Mouse (Mus musculus) left cerebral cortex, adult 2 months (tissue): ENCODE results near the gene Chd8. TPM values are rescaled to one million over a fixed set of nuclear protein-coding genes. Genes with fewer than 3 reads are reported as not detected.

Experiments used
- DNase-seq, 2 experiments: peaks; one replicate each; pipeline ENCODE4 v3.0.0; 2021 to 2022; ENCODE audit warnings: low spot score in 2 of 2, mixed read lengths in 1 of 2; ENCODE audit errors: extremely low spot score in 1 of 2
- H3K27ac ChIP-seq: fragments of 200-600 bp; 2 replicates; pipeline ENCODE4 v1.8.1; 2022
- H3K4me3 ChIP-seq: fragments of 200-600 bp; 2 replicates; pipeline ENCODE4 v1.8.1; 2022
- CTCF ChIP-seq: fragments of 200-600 bp; IDR thresholded peaks from 2 replicates; pipeline ENCODE4 v1.8.1; 2022; ENCODE audit warnings: antibody characterized with exemption, mild to moderate bottlenecking, moderate library complexity
- intact Hi-C: fragments of 180-260 bp; cut with DNase I; formaldehyde crosslinking; loops from one replicate; pipeline ENCODE4 v1.15.1; 2025
- total RNA-seq, 2 experiments: library from RNA; stranded (reverse); gene quantifications; 2 replicates each; pipeline ENCODE4 v1.2.3; 2021

Chd8 gene
- total RNA-seq, 2 experiments from 2014 or later: 115 to 122 TPM

- peak; percentile 78 to 83 for DNase-seq
- Histone ChIP-seq H3K27ac (peak within 1 kb of the TSS; percentile 91), H3K4me3 (peak within 1 kb of the TSS; percentile 99)
- TF ChIP-seq CTCF: no peak
- intact Hi-C loops: loop anchor here (5.0 kb wide), 1 partner anchor 80 kb away; the partner anchor contains the start of genes Rab2b and Tox4
Measured at GRCm38 (mm10) chr14:52197156-52197878, 60.3 kb downstream of the Chd8 start, which contains the start of gene Supt16. Gene Supt16, minus strand, starts transcription at chr14:52197416.

DNA sequence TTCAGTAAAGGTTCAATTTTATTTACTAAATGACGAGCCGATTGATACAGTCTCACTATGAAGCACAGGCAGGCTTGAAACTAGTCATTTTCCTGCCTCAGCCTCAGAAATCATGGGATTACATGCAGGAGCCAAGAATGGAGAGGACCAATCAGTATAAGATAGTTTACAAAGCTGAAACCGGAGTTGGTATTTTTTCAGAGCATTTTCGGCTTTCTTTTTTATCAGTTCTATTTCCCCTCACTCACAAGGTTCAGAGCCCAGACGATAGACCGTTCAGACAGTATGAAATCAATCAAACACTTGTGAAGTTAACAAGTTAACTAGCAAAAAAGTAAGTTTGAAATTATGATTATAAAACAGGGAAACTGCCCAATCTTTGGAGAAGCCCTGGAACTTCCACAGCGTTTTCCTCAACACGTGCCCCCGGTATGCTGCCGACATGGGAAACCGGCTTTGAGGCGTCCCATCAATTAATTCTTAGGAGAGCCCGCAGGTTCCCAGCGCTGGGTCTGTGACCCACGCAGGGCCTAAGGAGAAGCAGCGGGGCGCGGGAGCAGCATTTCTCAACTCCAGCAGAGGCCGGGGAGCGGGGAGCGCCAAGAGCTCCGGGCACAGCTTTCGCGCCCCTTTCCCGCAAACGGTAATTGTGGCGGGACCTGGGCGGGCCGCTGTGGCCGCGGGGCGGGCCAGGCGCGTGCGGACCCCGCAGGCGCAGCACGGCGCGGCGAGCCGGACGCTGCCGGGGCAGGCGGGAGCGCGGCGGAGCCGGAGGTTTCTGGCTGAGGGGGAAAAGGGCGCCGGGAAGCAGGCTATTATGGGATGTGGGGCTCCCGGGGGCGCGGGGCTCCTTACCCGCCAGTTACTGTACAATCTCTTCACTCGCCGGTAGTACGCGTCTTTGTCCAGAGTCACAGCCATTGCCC, 61.1 kb downstream of the Chd8 start:
- intact Hi-C loops: loop anchor here (5.0 kb wide), 1 partner anchor 81 kb away; the partner anchor contains the start of genes Rab2b and Tox4

DNA sequence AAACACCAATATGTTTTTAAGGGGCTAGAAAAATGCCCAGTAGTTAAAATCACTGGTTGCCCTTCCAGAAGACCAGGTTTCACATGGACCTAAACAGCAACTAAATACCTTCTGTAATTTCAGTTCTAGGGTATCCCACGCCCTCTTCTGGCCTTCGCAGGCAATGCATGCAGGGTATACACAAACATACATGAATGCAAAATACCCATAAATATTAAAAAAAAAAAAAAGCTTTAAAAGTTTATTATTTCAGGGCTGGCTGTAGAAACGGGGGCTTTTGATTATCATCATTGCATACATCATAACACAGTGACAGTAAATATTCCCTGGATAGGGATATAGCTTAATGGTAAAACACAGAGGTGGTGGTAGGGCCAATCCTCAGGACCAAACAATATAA, 61.9 kb downstream of the Chd8 start:
- peak overlapping the region; percentile 99 for H3K4me3 ChIP-seq
- TF ChIP-seq CTCF: peak; percentile 60
- intact Hi-C loops: loop anchor here (5.0 kb wide), 1 partner anchor 82 kb away; the partner anchor contains the start of genes Rab2b and Tox4
- peak in 1 of 2 experiments; percentile 11 for DNase-seq
- no peak overlapping the region for H3K27ac ChIP-seq

More for the DNA sequence above, 61.1 kb downstream of the Chd8 start:
- Histone ChIP-seq H3K4me3 (peak overlapping the region; percentile 99), H3K27ac (peak overlapping the region; percentile 91)
- no peak for TF ChIP-seq CTCF
- no peak for DNase-seq

GRCm38 (mm10) chr14:52190740-52191359, 66.7 kb downstream of the Chd8 start:
- peak; percentile 52 for TF ChIP-seq CTCF
- intact Hi-C loops: loop anchor here (2.0 to 5.0 kb wide), 2 partner anchors 64 to 151 kb away; no protein-coding TSS in a partner anchor
- Histone ChIP-seq H3K27ac (no peak overlapping the region), H3K4me3 (no peak overlapping the region)
- peak in 1 of 2 experiments; percentile 13 for DNase-seq

DNA sequence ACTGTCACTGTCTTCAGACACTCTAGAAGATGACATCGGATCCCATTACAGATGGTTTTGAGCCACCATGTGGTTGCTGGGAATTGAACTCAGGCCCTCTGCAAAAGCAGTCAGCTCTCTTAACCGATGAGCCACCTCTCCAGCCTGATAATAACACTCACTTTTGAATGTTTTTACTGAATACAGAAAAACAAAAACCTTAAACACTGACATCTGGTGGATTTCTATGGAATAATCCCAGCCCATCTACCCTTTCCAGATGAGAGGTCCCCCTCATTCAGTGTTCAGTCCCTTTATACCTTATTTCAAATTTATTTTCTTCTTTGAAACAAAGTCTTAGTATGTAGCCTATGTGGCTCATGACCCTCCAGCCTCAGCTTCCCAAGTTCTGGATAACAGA, 68.1 kb downstream of the Chd8 start:
- no peak overlapping the region for H3K4me3 ChIP-seq
- intact Hi-C loops: no loop called here
- TF ChIP-seq CTCF: peak; percentile 55

GRCm38 (mm10) chr14:52188788-52189187, 68.8 kb downstream of the Chd8 start:
- Histone ChIP-seq H3K27ac (no peak overlapping the region), H3K4me3 (no peak overlapping the region)
- intact Hi-C loops: no loop called here
- no peak for TF ChIP-seq CTCF
- DNase-seq: no peak

More for the DNA sequence above, 68.1 kb downstream of the Chd8 start:
- H3K27ac ChIP-seq: no peak overlapping the region
- DNase-seq: no peak

DNA sequence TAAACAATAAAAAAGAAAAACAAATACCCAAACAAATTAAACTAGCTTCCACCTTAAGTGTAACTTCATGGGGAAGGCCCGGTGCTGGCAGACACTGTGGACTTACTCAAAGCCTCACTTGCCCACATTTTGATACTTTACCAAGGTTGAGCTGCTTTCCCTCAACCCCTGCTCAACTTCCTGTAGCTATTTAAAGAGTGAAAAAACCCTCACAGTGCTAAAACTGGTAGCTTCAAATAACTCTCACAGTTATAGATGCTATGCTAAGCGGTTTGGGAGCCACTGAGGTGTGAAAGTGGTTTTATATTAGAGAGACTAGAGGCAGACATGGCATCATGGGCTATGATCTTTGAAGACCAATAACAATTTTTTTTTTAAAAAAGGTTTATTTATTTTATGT, 91.0 kb downstream of the Chd8 start:
- no peak overlapping the region for H3K4me3 ChIP-seq
- DNase-seq: no peak
- no peak overlapping the region for H3K27ac ChIP-seq
- intact Hi-C loops: no loop called here
- TF ChIP-seq CTCF: no peak

DNA sequence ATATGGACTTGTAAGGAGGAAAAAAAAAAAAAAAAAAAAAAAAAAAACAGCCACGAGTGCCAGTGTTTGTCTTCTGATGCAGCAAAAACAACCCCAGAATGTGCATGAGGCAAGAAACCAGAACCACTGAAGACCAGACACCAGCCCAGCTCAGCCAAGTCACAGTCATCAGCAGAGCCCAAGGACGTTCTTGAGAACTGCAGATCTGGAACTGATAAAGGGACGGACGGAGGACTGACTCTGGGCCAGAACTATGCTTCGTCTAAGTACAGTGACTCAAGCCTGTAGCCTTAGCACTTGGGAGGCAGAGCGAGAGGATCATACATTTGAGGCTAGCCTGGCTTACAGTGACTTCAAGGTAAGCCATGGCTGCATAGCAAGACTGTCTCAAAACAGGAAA, 96.7 kb downstream of the Chd8 start:
- Histone ChIP-seq H3K27ac (no peak overlapping the region), H3K4me3 (no peak overlapping the region)
- DNase-seq: no peak
- TF ChIP-seq CTCF: no peak
- intact Hi-C loops: no loop called here

- H3K4me3 ChIP-seq: no peak overlapping the region
- no peak overlapping the region for H3K27ac ChIP-seq
- intact Hi-C loops: no loop called here
- no peak for TF ChIP-seq CTCF
- no peak for DNase-seq
Measured at GRCm38 (mm10) chr14:52155008-52155407, 102.6 kb downstream of the Chd8 start.

GRCm38 (mm10) chr14:52152613-52153012, 105.0 kb downstream of the Chd8 start:
- DNase-seq: no peak
- TF ChIP-seq CTCF: no peak
- H3K27ac ChIP-seq: no peak overlapping the region
- intact Hi-C loops: no loop called here
- no peak overlapping the region for H3K4me3 ChIP-seq

GRCm38 (mm10) chr14:52152179-52152578, 105.4 kb downstream of the Chd8 start:
- no peak for TF ChIP-seq CTCF
- H3K4me3 ChIP-seq: peak overlapping the region; percentile 27
- intact Hi-C loops: no loop called here
- H3K27ac ChIP-seq: no peak overlapping the region
- DNase-seq: peak; percentile 26 to 29
